Mouse (Mus musculus): ENCODE measurements around the gene Mdm2.

DNA sequence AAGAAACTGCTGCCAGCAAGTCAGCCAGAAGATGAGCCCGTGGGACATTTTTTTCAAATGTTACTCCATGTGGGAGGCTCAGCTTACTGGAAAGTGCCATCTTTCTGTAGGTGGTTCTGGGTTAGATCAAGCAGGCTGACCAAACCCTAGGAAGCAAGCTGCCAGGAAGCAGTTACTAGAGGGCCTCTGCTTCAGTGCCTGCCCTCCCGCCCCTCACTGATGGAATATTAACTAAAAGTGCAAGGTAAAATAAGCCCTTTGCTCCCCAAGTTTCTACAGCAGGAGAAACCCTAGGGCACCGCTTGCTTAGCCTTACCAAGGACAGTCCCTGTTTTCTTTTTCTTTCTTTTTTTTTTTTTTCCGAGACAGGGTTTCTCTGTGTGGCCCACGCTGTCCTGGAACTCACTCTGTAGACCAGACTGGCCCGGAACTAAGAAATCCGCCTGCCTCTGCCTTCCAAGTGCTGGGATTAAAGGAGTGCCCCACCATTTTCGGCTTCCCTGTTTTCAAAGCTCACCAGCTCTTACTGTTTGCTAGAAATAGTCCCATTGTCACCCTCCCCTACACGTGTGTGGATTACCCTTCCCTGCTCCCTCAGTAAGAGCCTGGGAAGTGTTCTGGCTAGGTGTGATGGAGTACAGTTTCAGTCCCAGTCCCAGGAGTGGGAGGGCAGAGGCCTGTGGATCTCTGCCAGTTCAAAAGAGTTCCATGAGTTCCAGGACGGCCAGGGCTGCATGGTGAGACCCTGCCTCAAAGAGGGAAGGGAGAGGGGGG lies 37.9 kb upstream of the Mdm2 start:
- TF ChIP-seq MEF2A (IDR thresholded peaks at IDR 0.05; ENCODE audit: extremely low read depth, insufficient replicate concordance, low read depth, low read length, poor library complexity, severe bottlenecking) (no peak), CHD1 (IDR thresholded peaks at IDR 0.05; ENCODE audit: low read depth, low read length) (no peak), SIN3A (IDR thresholded peaks at IDR 0.05; ENCODE audit: low read length) (no peak), CTCF (IDR thresholded peaks at IDR 0.05 in 2 of 3, conservative IDR thresholded peaks at IDR 0.05 in 1 of 3; ENCODE audit: control insufficient read depth in 1 of 3, insufficient read depth in 1 of 3, low read depth in 2 of 3, low read length in 3 of 3, poor library complexity in 1 of 3, severe bottlenecking in 1 of 3) (no peak), MAZ (IDR thresholded peaks at IDR 0.05; ENCODE audit: low read depth, low read length) (no peak), USF1 (IDR thresholded peaks at IDR 0.05; ENCODE audit: low read depth, low read length) (no peak), TCF12 (IDR thresholded peaks at IDR 0.05; ENCODE audit: low read depth, low read length) (no peak), ELF1 (IDR thresholded peaks at IDR 0.05; ENCODE audit: low read depth, low read length) (no peak), KAT2A (conservative IDR thresholded peaks at IDR 0.05; ENCODE audit: low read depth, low read length) (no peak), POLR2A (IDR thresholded peaks at IDR 0.05; ENCODE audit: control insufficient read depth in 1 of 2, insufficient read depth in 1 of 2, low read depth in 1 of 2, low read length in 2 of 2, poor library complexity in 1 of 2) (no peak), TBP (IDR thresholded peaks at IDR 0.05; ENCODE audit: low read depth, low read length) (no peak), POLR2AphosphoS5 (IDR thresholded peaks at IDR 0.05; ENCODE audit: borderline replicate concordance, low read depth, low read length) (no peak), GATA1 (IDR thresholded peaks at IDR 0.05; ENCODE audit: low read depth, low read length) (no peak)
